23 mouse cellular contexts compared by ENCODE assay signal in genomic region chr9:110945343-110945742, GRCm38 (mm10). TPM values are rescaled to one million over a fixed set of nuclear protein-coding genes. Genes with fewer than 3 reads are reported as not detected.
DNase-seq lines count a peak whose midpoint lies in the region; ATAC-seq and TF ChIP-seq lines count a peak whose summit lies in the region.
"Had no signal": no experiment of that assay in that cellular context is flagged by ENCODE, and none has a peak within 500 bp of the region (broad histone marks: within the 10 kb centered on the region; RNA-seq: fewer than 3 reads in every experiment).

No protein-coding gene starts in this region.

- TF ChIP-seq CTCF in midbrain, postnatal 0 days (IDR thresholded peaks at IDR 0.05) = no peak

- peak; percentile 39 for DNase-seq in embryo, embryonic 11 days
- no peak for DNase-seq in embryo, embryonic 10 days (ENCODE audit: low spot score)
- peak; percentile 24 for DNase-seq in midbrain, postnatal 0 days (ENCODE audit: low spot score)
- DNase-seq in midbrain, embryonic 14.5 days = no peak
- DNase-seq in hindbrain, embryonic 14.5 days (ENCODE audit: low spot score) = no peak
- DNase-seq in ovary, postnatal 36 days (ENCODE audit: low spot score) = no peak
- DNase-seq: cerebellum, adult 9-10 months; kidney, adult 11 months; spleen, adult 18-20 months had no signal

- H3K9me3 ChIP-seq in midbrain, postnatal 0 days (ENCODE audit: low read length) = no peaks in the 10 kb centered on the region
- no peaks in the 10 kb centered on the region for H3K9me3 ChIP-seq in midbrain, embryonic 14.5 days (ENCODE audit: control insufficient read depth, low read length)
- H3K9me3 ChIP-seq in hindbrain, embryonic 14.5 days (ENCODE audit: control insufficient read depth, low read length) = no peaks in the 10 kb centered on the region
- no peaks in the 10 kb centered on the region for H3K9me3 ChIP-seq in neural tube, embryonic 15.5 days (replicated peaks)
- H3K9me3 ChIP-seq: heart, embryonic 15.5 days; limb, embryonic 12.5 days; liver, embryonic 15.5 days had no signal

- no peak overlapping the region for H3K9ac ChIP-seq in midbrain, postnatal 0 days (replicated peaks; ENCODE audit: low read length, poor library complexity, severe bottlenecking)
- H3K9ac ChIP-seq in midbrain, embryonic 14.5 days (replicated peaks; ENCODE audit: low read length) = no peak overlapping the region
- H3K9ac ChIP-seq in hindbrain, embryonic 14.5 days = no peak overlapping the region
- H3K9ac ChIP-seq in neural tube, embryonic 15.5 days (replicated peaks) = no peak overlapping the region
- H3K9ac ChIP-seq: heart, embryonic 15.5 days; limb, embryonic 12.5 days; liver, embryonic 15.5 days had no signal

- H3K4me3 ChIP-seq in midbrain, postnatal 0 days (ENCODE audit: low read depth, low read length) = no peak overlapping the region
- no peak overlapping the region for H3K4me3 ChIP-seq in midbrain, embryonic 14.5 days (replicated peaks; ENCODE audit: low read depth, low read length)
- H3K4me3 ChIP-seq in hindbrain, embryonic 14.5 days (replicated peaks; ENCODE audit: low read length) = no peak overlapping the region
- peak overlapping the region; percentile 8; the same call in 1 of the 2 replicates for H3K4me3 ChIP-seq in neural tube, embryonic 15.5 days (replicated peaks)
- H3K4me3 ChIP-seq: heart, embryonic 15.5 days; limb, embryonic 12.5 days; liver, embryonic 15.5 days had no signal

- H3K27ac ChIP-seq in midbrain, postnatal 0 days (ENCODE audit: low read depth, low read length) = no peak overlapping the region
- H3K27ac ChIP-seq in midbrain, embryonic 14.5 days (replicated peaks; ENCODE audit: low read depth, low read length) = no peak overlapping the region
- no peak overlapping the region for H3K27ac ChIP-seq in hindbrain, embryonic 14.5 days
- H3K27ac ChIP-seq in neural tube, embryonic 15.5 days (replicated peaks) = no peak overlapping the region
- H3K27ac ChIP-seq: heart, embryonic 15.5 days; kidney, postnatal 0 days; limb, embryonic 12.5 days; liver, embryonic 15.5 days had no signal

- peaks cover 10% of the 10 kb centered on the region; the same call in 1 of the 2 replicates for H3K27me3 ChIP-seq in midbrain, postnatal 0 days (ENCODE audit: insufficient read depth, low read length)
- peaks cover 25% of the 10 kb centered on the region for H3K27me3 ChIP-seq in midbrain, embryonic 14.5 days (ENCODE audit: control insufficient read depth, insufficient read depth, low read length)
- H3K27me3 ChIP-seq in hindbrain, embryonic 14.5 days (ENCODE audit: control insufficient read depth, insufficient read depth, low read length) = peaks cover 33% of the 10 kb centered on the region
- peaks cover 17% of the 10 kb centered on the region; the same call in 1 of the 2 replicates for H3K27me3 ChIP-seq in neural tube, embryonic 15.5 days (replicated peaks)

- 0 out of 2 replicates have a peak overlapping the region, but pooled peaks have one; percentile 5 for H3K4me2 ChIP-seq in midbrain, postnatal 0 days (ENCODE audit: low read depth, low read length, poor library complexity, severe bottlenecking)
- no peak overlapping the region; the same call in 1 of the 2 replicates for H3K4me2 ChIP-seq in midbrain, embryonic 14.5 days (ENCODE audit: low read length)
- H3K4me2 ChIP-seq in hindbrain, embryonic 14.5 days (replicated peaks) = peak overlapping the region; percentile 21
- peak overlapping the region; percentile 39 for H3K4me2 ChIP-seq in neural tube, embryonic 15.5 days
- H3K4me2 ChIP-seq: heart, embryonic 15.5 days; limb, embryonic 12.5 days; liver, embryonic 15.5 days had no signal

- ATAC-seq in midbrain, postnatal 0 days (ENCODE audit: low FRiP score) = no peak
- ATAC-seq in midbrain, embryonic 14.5 days (ENCODE audit: low FRiP score, low TSS enrichment) = no peak
- ATAC-seq in hindbrain, embryonic 14.5 days (ENCODE audit: low FRiP score) = no peak
- ATAC-seq in neural tube, embryonic 15.5 days (ENCODE audit: low FRiP score) = peak; percentile 22; the same call in 1 of the 2 replicates
- no peak for ATAC-seq in monocyte, adult 5-6 weeks (replicated peaks; ENCODE audit: insufficient number of reproducible peaks, low FRiP score, low TSS enrichment, poor library complexity, severe bottlenecking)
- ATAC-seq: lung, postnatal 0 days had no signal

- 31% methylated on average over 18 of the region's 18 CpGs for WGBS in midbrain, postnatal 0 days
- 30% methylated on average over 18 of the region's 18 CpGs for WGBS in midbrain, embryonic 14.5 days
- WGBS in hindbrain, embryonic 14.5 days = 15% methylated on average over 18 of the region's 18 CpGs
- WGBS in neural tube, embryonic 15.5 days = 10% methylated on average over 18 of the region's 18 CpGs

- no peaks in the 10 kb centered on the region for H3K4me1 ChIP-seq in midbrain, postnatal 0 days (ENCODE audit: insufficient read depth, low read length)
- H3K4me1 ChIP-seq in midbrain, embryonic 14.5 days (ENCODE audit: control insufficient read depth, insufficient read depth, low read length) = peaks cover 9% of the 10 kb centered on the region; the same call in 1 of the 2 replicates
- peaks cover 4% of the 10 kb centered on the region; the same call in 1 of the 2 replicates for H3K4me1 ChIP-seq in hindbrain, embryonic 14.5 days (replicated peaks; ENCODE audit: control insufficient read depth, insufficient read depth, low read length)
- H3K4me1 ChIP-seq in neural tube, embryonic 15.5 days = peaks cover 13% of the 10 kb centered on the region
- H3K4me1 ChIP-seq: liver, embryonic 15.5 days had no signal

- no peaks in the 10 kb centered on the region for H3K36me3 ChIP-seq in midbrain, postnatal 0 days (ENCODE audit: insufficient read depth, low read length)
- H3K36me3 ChIP-seq in midbrain, embryonic 14.5 days (ENCODE audit: control insufficient read depth, insufficient read depth, low read length) = no peaks in the 10 kb centered on the region
- H3K36me3 ChIP-seq in hindbrain, embryonic 14.5 days (replicated peaks; ENCODE audit: control insufficient read depth, insufficient read depth) = no peaks in the 10 kb centered on the region
- H3K36me3 ChIP-seq in neural tube, embryonic 15.5 days = no peaks in the 10 kb centered on the region
- H3K36me3 ChIP-seq: heart, embryonic 15.5 days; limb, embryonic 12.5 days; liver, embryonic 15.5 days had no signal

RNA-seq across cellular contexts. Expression of gene Tdgf1, which starts 0.6 kb away (rescaled TPM):
- total RNA-seq in midbrain, postnatal 0 days (2014; rRNA removed) = not detected in 2 replicates
- not detected in 2 replicates for polyA plus RNA-seq in midbrain, postnatal 0 days (2015; fragmentation: Nextera tagmentation; extraction: Ambion mirVana)
- polyA plus RNA-seq in midbrain, embryonic 14.5 days (2014; fragmentation: Nextera tagmentation; extraction: Ambion mirVana) = not detected in 2 replicates
- polyA plus RNA-seq in hindbrain, embryonic 14.5 days (2014; fragmentation: Nextera tagmentation; extraction: Ambion mirVana) = 0.14 and 0.40 TPM in 2 replicates
- 0.28 and 0.45 TPM in 2 replicates for polyA plus RNA-seq in neural tube, embryonic 15.5 days (2015; fragmentation: Nextera tagmentation; extraction: Ambion mirVana)
- not detected in 3 replicates for total RNA-seq in monocyte, adult 5-6 weeks (2017)
- total RNA-seq: gastrocnemius, postnatal 4 days; hematopoietic stem cell, adult 5-6 weeks; megakaryocyte, adult 5-6 weeks had no signal
- polyA plus RNA-seq: embryonic facial prominence, embryonic 11.5 days; heart, embryonic 15.5 days; kidney, postnatal 0 days; limb, embryonic 12.5 days; liver, embryonic 15.5 days; stomach, embryonic 14.5 days had no signal

RNA-seq across cellular contexts. Expression of gene Lrrc2, which starts 6.0 kb away (rescaled TPM):
- total RNA-seq in midbrain, postnatal 0 days (2014; rRNA removed) = 0.28 and 0.93 TPM in 2 replicates
- 1.1 TPM in 2 replicates for polyA plus RNA-seq in midbrain, postnatal 0 days (2015; fragmentation: Nextera tagmentation; extraction: Ambion mirVana)
- polyA plus RNA-seq in midbrain, embryonic 14.5 days (2014; fragmentation: Nextera tagmentation; extraction: Ambion mirVana) = 0.38 and 0.51 TPM in 2 replicates
- 0.86 and 1.0 TPM in 2 replicates for polyA plus RNA-seq in hindbrain, embryonic 14.5 days (2014; fragmentation: Nextera tagmentation; extraction: Ambion mirVana)
- polyA plus RNA-seq in neural tube, embryonic 15.5 days (2015; fragmentation: Nextera tagmentation; extraction: Ambion mirVana) = 0.78 and 1.5 TPM in 2 replicates
- not detected in 3 replicates for total RNA-seq in monocyte, adult 5-6 weeks (2017)
- polyA plus RNA-seq: stomach, embryonic 14.5 days had no signal

RNA-seq across cellular contexts. Expression of gene Fam240a, which starts 28.7 kb away (rescaled TPM):
- total RNA-seq in midbrain, postnatal 0 days (2014; rRNA removed) = not detected in 2 replicates
- polyA plus RNA-seq in midbrain, postnatal 0 days (2015; fragmentation: Nextera tagmentation; extraction: Ambion mirVana) = not detected in 2 replicates
- not detected in 2 replicates for polyA plus RNA-seq in midbrain, embryonic 14.5 days (2014; fragmentation: Nextera tagmentation; extraction: Ambion mirVana)
- polyA plus RNA-seq in hindbrain, embryonic 14.5 days (2014; fragmentation: Nextera tagmentation; extraction: Ambion mirVana) = not detected in 2 replicates
- polyA plus RNA-seq in neural tube, embryonic 15.5 days (2015; fragmentation: Nextera tagmentation; extraction: Ambion mirVana) = not detected in 2 replicates
- not detected in 3 replicates for total RNA-seq in monocyte, adult 5-6 weeks (2017)
- total RNA-seq: hematopoietic stem cell, adult 5-6 weeks; layer of hippocampus, adult 8-10 months; left cerebral cortex, adult 18-20 months; megakaryocyte, adult 5-6 weeks had no signal
- polyA plus RNA-seq: embryonic facial prominence, embryonic 11.5 days; heart, embryonic 15.5 days; kidney, postnatal 0 days; limb, embryonic 12.5 days; liver, embryonic 15.5 days; lung, postnatal 0 days; stomach, embryonic 14.5 days had no signal

RNA-seq across cellular contexts. Expression of gene Rtp3, which starts 45.0 kb away (rescaled TPM):
- not detected in 2 replicates for total RNA-seq in midbrain, postnatal 0 days (2014; rRNA removed)
- polyA plus RNA-seq in midbrain, postnatal 0 days (2015; fragmentation: Nextera tagmentation; extraction: Ambion mirVana) = 0.06 TPM in 1 of 2 replicates, not detected in the other
- not detected in 2 replicates for polyA plus RNA-seq in midbrain, embryonic 14.5 days (2014; fragmentation: Nextera tagmentation; extraction: Ambion mirVana)
- not detected in 2 replicates for polyA plus RNA-seq in hindbrain, embryonic 14.5 days (2014; fragmentation: Nextera tagmentation; extraction: Ambion mirVana)
- 0.10 TPM in 1 of 2 replicates, not detected in the other for polyA plus RNA-seq in neural tube, embryonic 15.5 days (2015; fragmentation: Nextera tagmentation; extraction: Ambion mirVana)
- total RNA-seq in monocyte, adult 5-6 weeks (2017) = not detected in 3 replicates
- total RNA-seq: hematopoietic stem cell, adult 5-6 weeks; megakaryocyte, adult 5-6 weeks had no signal
- polyA plus RNA-seq: limb, embryonic 12.5 days; stomach, embryonic 14.5 days had no signal

Comparison
In these comparisons a context has a peak if more than half of its experiments do, and no peak if none do; other contexts are left out.
1. DNase-seq: peak in embryo, embryonic 11 days (single experiment) and midbrain, postnatal 0 days (single experiment); none in embryo, embryonic 10 days (single experiment), midbrain, embryonic 14.5 days (single experiment), hindbrain, embryonic 14.5 days (single experiment) and ovary, postnatal 36 days (single experiment).